Mouse (Mus musculus): ENCODE measurements around the gene Itga9.

DNA sequence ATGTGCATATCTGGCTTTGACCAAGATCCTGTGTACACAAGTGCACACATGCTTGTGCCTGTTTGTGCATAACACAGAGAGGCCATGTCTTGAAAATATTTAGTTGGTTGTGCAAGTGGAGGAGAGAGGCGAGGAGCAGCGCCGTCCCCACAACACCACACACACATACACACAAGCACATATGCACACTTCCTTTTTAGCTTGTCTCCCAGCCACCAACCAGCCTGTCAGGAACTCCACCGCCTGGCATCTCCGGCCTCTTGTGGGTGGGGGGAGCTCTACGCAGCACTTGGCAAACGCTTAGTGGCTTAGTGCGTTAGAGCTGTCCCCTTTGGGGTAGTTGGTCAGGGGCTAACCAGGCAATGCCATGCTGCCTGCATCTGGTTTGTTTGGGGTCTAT, 321.0 kb downstream of the Itga9 start:
- TF ChIP-seq CTCF (IDR thresholded peaks at IDR 0.05; ENCODE audit: insufficient read depth, low read depth, low read length) (no peak), POLR2A (IDR thresholded peaks at IDR 0.05; ENCODE audit: insufficient read depth, low read depth, low read length) (no peak)

Data from olfactory bulb, adult 2 months (tissue).